ENCODE assay signal across 10 mouse cellular contexts in genomic region chr11:79225371-79226155, GRCm38 (mm10). TPM values are rescaled to one million over a fixed set of nuclear protein-coding genes. Genes with fewer than 3 reads are reported as not detected.
DNase-seq lines count a peak whose midpoint lies in the region; ATAC-seq and TF ChIP-seq lines count a peak whose summit lies in the region.
"Had no signal": no experiment of that assay in that cellular context is flagged by ENCODE, and none has a peak within 500 bp of the region (broad histone marks: within the 10 kb centered on the region; RNA-seq: fewer than 3 reads in every experiment).

No protein-coding gene starts in this region.

- H3K36me3 ChIP-seq in lung, postnatal 0 days (ENCODE audit: insufficient read depth, low read length), result no peaks in the 10 kb centered on the region
- H3K36me3 ChIP-seq in heart, embryonic 14.5 days (ENCODE audit: control insufficient read depth, insufficient read depth, low read length), result no peaks in the 10 kb centered on the region
- H3K36me3 ChIP-seq: liver, embryonic 15.5 days had no signal

- no peak overlapping the region for H3K4me2 ChIP-seq in lung, postnatal 0 days (replicated peaks; ENCODE audit: low read depth, low read length)
- no peak overlapping the region for H3K4me2 ChIP-seq in heart, embryonic 14.5 days (ENCODE audit: low read length)

- no peak overlapping the region for H3K9ac ChIP-seq in lung, postnatal 0 days (replicated peaks; ENCODE audit: low read depth)
- H3K9ac ChIP-seq in heart, embryonic 14.5 days (ENCODE audit: low read length), result no peak overlapping the region
- H3K9ac ChIP-seq: liver, embryonic 15.5 days had no signal

- peak overlapping the region; percentile 58; the same call in 1 of the 2 replicates for H3K27ac ChIP-seq in lung, postnatal 0 days (ENCODE audit: low read length)
- peak overlapping the region; percentile 16 to 74; a peak in 2 of 4 replicates for H3K27ac ChIP-seq in heart, embryonic 14.5 days (replicated peaks in 1 of 2; ENCODE audit: control insufficient read depth in 1 of 2, insufficient read depth in 1 of 2, low read depth in 2 of 2, low read length in 2 of 2)

- DNase-seq in heart, adult 11 months, result peak; percentile 88
- DNase-seq in heart, adult 8-10 months (ENCODE audit: low spot score), result no peak
- no peak for DNase-seq in lung, postnatal 0 days (ENCODE audit: low spot score)
- no peak for DNase-seq in lung, postnatal 10 days
- DNase-seq in retina, postnatal 1 day, result peak; percentile 48
- no peak for DNase-seq in frontal cortex, postnatal 25 days (ENCODE audit: low spot score in 2 of 2)
- DNase-seq: right cerebral cortex, postnatal 4 days had no signal

- no peaks in the 10 kb centered on the region for H3K4me1 ChIP-seq in lung, postnatal 0 days (ENCODE audit: insufficient read depth, low read depth, low read length)
- peaks cover 10 to 14% of the 10 kb centered on the region in 2 experiments for H3K4me1 ChIP-seq in heart, embryonic 14.5 days (ENCODE audit: control insufficient read depth in 2 of 2, insufficient read depth in 2 of 2, low read length in 2 of 2)

- no peaks in the 10 kb centered on the region for H3K27me3 ChIP-seq in lung, postnatal 0 days (replicated peaks; ENCODE audit: insufficient read depth, low read length)
- no peaks in the 10 kb centered on the region for H3K27me3 ChIP-seq in heart, embryonic 14.5 days (ENCODE audit: control insufficient read depth, insufficient read depth, low read length)
- H3K27me3 ChIP-seq: liver, embryonic 15.5 days had no signal

- 62% methylated on average over 8 of the region's 8 CpGs for WGBS in lung, postnatal 0 days
- WGBS in heart, embryonic 14.5 days, result 61% methylated on average over 8 of the region's 8 CpGs

- ATAC-seq in lung, postnatal 0 days, result no peak
- peak; percentile 24; the same call in 1 of the 2 replicates for ATAC-seq in heart, embryonic 14.5 days (ENCODE audit: insufficient number of reproducible peaks, insufficient read depth, low FRiP score, low read depth)

- TF ChIP-seq CTCF in lung, postnatal 0 days (IDR thresholded peaks at IDR 0.05), result no peak

- TF ChIP-seq EP300 in lung, postnatal 0 days (IDR thresholded peaks at IDR 0.05), result no peak

- H3K4me3 ChIP-seq in lung, postnatal 0 days (ENCODE audit: low read depth, low read length), result no peak overlapping the region
- H3K4me3 ChIP-seq in heart, embryonic 14.5 days (ENCODE audit: control insufficient read depth in 1 of 2, insufficient read depth in 1 of 2, low read depth in 1 of 2, low read length in 2 of 2), result no peak overlapping the region
- H3K4me3 ChIP-seq: left cerebral cortex, adult 2 months; liver, embryonic 15.5 days had no signal

- H3K9me3 ChIP-seq in lung, postnatal 0 days (ENCODE audit: low read length), result no peaks in the 10 kb centered on the region
- H3K9me3 ChIP-seq in heart, embryonic 14.5 days (ENCODE audit: control insufficient read depth, low read length), result no peaks in the 10 kb centered on the region
- H3K9me3 ChIP-seq: liver, embryonic 15.5 days had no signal

RNA-seq across cellular contexts. Expression of gene Wsb1, which starts 28.9 kb away (rescaled TPM):
- 10 to 100 TPM in 3 of 4 experiments, 1 to 10 TPM in 1; 9.5 to 13.5 (median 12.3) TPM for total RNA-seq in heart, adult 8-10 months (2022)
- polyA plus RNA-seq in lung, postnatal 0 days (2015; fragmentation: Nextera tagmentation; extraction: Ambion mirVana), result 134 and 144 TPM in 2 replicates
- 168 and 169 TPM in 2 replicates for polyA plus RNA-seq in heart, embryonic 14.5 days (2014; fragmentation: Nextera tagmentation; extraction: Ambion mirVana)

Comparison
In these comparisons a context has a peak if more than half of its experiments do, and no peak if none do; other contexts are left out.
1. DNase-seq: peak in heart, adult 11 months (single experiment) and retina, postnatal 1 day (single experiment); none in heart, adult 8-10 months (single experiment), lung, postnatal 0 days (single experiment), lung, postnatal 10 days (single experiment) and frontal cortex, postnatal 25 days (0 of 2).